Mouse (Mus musculus): ENCODE results near the gene Gm28038.

Gene Gm28038

GRCm38 (mm10) chr2:30345971-30346676, 65.3 kb downstream of the Gm28038 start:
- DNase-seq (ENCODE audit: low read depth, low spot score): no peak

- DNase-seq (ENCODE audit: low read depth, low spot score): no peak
Measured at GRCm38 (mm10) chr2:30349196-30349595, 68.4 kb downstream of the Gm28038 start.

Data from brain, embryonic 18.5 days (tissue).